Mouse (Mus musculus) thymus, postnatal 10 days (tissue): Measurements from ENCODE around the gene Rgs14.

Source experiments
- DNase-seq, 2 experiments: peaks; one replicate each; pipeline ENCODE4 v3.0.0; 2021; ENCODE audit warnings: low spot score in 2 of 2

The Rgs14 gene

DNA sequence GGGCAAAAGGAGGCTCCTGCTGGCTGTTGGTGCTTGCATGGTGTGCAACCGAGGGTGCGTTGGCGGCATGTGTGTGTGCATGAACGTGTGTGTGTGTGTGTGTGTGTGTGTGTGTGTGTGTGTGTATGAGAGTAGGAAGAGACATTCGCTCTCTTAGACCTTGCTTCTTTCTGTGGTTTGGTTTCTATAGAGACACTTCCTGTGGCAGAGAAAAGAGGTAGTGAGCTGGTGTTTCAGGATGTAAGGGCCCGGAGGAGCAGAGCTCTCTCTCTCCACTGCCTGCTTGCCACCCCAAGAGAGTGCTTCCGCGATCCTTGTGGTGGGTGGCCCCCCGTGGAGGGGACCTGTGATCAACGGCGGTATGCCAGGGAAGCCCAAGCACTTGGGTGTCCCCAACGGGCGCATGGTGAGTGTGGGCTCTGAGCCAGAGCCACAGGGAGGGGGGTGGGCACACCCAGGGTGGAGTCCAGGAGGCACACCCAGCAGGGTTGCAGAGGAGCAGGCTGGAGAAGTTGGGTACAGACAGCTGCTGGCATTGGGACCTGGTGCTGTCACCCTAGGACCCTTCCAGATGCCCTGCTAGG is at the start of gene Rgs14:
TSS of gene Rgs14 (plus strand) at position 202 of the 584 bp plus-strand sequence.
- DNase-seq, result peak; percentile 81 to 86

DNA sequence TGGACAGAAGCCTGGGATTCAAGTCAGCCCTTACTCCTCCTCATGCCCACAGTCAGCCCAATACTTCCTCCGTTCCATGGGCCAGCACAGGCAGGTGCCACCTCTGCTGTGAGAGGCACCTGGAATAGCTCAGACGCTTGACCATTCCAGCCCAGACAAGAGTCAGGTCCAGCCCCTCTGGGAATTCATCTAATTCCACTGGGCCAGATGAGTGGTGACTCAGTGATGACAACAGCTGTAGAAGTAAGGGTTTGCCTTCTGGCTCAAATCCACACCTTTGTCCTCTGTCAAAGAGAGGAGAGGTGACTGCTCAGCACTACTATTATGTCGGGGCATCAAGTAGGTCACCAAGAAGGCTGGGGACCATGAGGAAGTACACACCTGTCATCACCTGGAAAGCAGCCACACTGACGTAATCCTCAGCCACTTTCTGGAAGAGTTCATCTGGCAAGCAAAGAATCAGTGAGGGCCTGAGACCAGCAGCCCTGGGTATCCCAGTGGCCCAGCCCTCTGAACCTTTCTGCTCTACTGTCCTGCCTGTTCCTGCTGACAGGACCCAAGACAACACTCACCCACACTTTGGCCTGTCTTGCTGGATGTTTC is 49.5 kb upstream of the Rgs14 start, which contains the start of gene Prelid1:
TSS of gene Prelid1 (plus strand) at position 570 of the 603 bp plus-strand sequence.
- DNase-seq, result no peak

DNA sequence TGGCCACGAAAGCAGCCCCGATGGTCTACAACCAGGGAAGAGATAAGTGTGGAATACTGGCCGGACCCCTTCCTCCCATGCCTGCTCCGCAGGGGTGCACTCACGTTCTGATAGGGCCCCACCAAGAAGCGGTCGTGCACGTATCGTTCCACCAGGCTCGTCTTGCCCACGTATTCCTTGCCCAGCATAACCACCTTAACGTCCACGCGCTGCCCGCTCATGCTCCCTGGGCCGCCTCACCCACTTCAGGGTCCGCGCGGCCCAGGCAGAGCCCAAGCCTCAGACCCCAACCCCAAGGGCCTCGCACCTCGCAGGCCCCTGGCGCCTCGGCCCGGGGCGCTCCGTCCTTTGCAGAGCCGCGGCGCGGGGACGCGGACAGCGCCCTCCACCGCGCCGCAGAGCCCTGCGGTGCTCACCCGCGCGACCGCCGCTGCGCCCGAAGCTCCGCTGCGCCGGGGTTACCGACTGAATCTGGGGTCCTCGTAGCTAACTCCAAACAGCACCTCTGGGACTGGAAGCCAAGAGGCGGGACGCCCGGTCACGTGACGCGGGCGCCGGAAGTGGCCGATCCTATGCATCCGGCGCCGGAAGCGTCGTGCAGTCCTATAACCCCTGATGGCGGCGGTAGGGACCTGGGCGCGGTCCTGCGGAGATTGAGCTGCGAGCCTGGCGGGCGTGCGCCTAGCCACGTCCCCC is 48.0 kb upstream of the Rgs14 start, which contains the start of gene Rab24:
TSS of gene Rab24 (minus strand) at position 513 of the 696 bp plus-strand sequence.
- peak; percentile 85 to 89 for DNase-seq

DNA sequence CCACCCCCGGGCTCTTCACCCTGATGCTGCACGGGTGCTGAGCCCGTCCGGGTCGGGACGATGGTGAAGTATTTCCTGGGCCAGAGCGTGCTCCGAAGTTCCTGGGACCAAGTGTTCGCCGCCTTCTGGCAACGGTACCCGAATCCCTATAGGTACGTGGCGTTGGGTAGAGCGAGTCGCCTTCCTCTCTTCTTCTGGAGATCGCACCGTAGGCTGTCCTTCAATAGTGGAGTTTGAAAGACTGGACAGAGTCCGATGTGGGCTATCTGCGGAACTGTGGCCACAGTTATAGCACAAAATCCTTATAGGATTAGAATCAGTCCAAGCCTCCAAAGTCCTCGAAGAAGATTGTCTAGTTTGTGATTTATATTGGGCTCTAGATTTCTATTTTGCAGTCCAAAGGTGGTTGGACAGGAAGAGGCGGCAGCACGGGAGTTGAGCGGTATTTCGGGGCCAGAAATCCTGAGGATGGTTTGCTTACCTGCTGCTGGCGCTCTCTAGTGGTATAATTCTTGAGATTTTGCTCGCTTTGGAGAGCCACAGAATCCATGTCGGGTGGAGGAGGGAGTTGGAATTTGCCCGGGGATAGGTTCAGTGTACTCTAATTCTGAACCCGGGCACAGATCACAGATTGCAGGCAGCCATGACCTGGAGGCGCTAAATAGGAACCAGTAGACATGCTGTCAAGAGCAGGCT is 47.3 kb upstream of the Rgs14 start:
- peak in 1 of 2 experiments; percentile 47 for DNase-seq

DNA sequence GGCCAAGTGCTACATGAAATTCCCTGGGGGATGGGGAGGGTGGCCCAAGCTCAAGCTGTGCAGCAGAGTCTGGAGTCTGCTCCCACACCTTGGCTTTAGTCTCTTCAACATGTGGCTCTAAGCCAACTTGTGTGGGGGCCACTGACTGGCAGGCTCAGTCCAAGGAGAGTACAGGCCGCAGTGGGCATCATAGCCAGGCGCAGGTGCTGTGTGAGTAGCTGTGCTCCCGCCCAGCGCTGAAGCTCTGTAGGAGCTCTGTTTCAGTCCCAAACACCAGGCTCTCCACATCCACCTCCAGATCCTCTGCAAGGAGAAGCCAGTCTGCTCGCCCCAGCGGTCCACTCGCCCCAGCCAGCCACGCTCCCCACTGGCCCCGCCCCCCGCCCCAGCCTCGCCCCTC is 43.9 kb upstream of the Rgs14 start:
- no peak for DNase-seq

DNA sequence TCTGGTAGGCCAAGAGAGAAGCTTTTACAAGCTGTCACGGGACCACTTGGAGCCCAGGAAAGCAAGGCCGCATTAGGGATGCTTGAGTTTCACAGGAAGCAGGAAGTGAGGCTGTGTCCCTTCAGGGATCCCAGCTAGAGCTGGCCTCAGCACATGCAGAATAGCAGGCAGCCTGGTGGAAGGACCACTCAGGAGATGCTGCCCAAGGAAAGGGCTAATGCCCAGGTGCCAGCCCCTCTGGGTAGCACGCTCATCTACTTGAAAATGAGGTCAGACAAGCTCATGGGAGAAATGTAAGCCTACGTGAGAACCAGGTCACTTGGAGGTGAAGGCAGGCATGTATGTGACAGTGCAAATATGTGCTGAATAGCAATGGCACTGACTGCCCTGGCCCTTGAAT is 42.4 kb upstream of the Rgs14 start:
- no peak for DNase-seq

DNA sequence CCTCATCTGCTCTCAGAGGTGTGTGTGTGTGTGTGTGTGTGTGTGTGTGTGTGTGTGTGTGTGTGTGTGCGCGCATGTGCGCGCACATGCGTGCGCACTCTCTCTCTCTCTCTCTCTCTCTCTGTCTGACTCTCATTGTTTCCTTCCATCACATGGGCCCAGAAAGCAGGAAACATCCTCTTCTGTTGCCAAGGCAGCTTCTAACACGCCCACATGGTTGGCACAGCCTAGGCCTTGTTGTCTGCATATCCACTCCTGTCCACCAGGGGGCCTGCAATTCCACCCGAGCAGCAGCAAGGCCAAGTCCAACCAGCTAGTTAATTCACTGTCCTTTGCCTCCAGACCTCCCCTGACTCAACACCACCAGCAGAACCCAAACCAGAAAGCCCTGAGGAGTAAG is 41.9 kb upstream of the Rgs14 start:
- peak; percentile 80 to 88 for DNase-seq

DNA sequence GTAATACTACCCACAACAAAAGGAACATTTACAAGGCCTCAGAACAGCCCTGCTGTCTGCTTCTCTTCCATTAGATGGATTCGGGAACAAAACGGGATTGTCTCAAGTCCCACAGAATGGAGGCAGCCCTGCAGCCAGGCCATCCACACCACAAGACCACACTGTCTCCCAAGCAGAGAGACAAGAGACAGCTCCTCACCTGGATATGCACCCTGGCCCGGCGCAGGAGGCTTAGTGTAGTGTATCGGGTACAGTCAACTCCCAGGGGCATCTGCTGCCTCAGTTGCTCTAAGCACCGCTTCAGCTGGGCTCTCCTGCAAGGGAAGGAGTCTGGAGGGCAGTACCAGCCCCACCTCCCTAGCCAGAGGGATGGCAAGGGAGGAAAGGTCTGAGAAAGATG is 41.4 kb upstream of the Rgs14 start:
- no peak for DNase-seq

DNA sequence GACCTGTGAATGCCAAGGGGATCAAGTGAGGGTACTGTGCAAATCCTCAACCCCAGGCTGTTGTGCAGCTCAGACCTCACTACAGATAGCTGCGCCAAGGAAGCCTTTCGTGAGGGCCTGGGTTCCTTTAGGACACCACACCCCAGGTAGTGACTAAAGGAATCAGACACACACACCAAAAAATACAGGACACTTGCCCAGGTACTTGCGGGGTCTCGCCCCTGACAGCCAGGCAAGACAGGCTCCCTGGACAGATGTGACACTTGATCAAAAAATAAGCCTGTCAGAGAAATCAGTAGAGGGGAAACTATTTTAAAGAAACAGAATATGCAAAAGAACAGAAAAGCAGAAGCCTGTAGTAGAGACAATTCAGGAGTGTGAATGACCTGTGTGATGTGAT is 40.9 kb upstream of the Rgs14 start:
- no peak for DNase-seq

DNA sequence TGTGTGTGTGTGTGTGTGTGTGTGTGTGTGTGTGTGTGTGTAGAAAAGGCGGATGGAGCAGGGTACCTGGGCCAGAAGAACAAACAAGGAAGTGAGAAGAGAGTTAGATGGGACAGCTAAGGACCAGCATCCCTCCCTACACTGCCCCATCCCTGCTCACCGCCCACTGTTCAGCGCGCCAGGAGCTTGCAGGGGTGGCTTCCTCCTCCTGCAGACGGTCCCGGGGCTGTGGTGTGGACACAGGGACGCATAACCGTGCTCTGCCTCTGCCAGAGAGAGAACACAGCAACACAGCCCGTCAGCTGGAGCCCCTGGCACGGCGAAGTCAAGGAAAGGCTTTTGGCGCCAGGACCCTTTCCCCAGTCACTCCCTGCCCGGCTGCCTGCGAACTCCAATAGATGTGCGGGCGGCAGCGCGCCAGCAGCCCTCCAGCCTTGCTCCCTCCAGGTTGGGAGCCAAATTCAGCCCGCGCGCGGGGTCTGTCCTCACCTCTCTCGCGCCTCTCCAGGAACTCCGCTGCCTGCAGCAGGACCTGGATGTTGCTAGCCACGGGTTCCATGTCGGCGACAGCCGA is 40.3 kb upstream of the Rgs14 start:
- peak in 1 of 2 experiments; percentile 46 for DNase-seq

DNA sequence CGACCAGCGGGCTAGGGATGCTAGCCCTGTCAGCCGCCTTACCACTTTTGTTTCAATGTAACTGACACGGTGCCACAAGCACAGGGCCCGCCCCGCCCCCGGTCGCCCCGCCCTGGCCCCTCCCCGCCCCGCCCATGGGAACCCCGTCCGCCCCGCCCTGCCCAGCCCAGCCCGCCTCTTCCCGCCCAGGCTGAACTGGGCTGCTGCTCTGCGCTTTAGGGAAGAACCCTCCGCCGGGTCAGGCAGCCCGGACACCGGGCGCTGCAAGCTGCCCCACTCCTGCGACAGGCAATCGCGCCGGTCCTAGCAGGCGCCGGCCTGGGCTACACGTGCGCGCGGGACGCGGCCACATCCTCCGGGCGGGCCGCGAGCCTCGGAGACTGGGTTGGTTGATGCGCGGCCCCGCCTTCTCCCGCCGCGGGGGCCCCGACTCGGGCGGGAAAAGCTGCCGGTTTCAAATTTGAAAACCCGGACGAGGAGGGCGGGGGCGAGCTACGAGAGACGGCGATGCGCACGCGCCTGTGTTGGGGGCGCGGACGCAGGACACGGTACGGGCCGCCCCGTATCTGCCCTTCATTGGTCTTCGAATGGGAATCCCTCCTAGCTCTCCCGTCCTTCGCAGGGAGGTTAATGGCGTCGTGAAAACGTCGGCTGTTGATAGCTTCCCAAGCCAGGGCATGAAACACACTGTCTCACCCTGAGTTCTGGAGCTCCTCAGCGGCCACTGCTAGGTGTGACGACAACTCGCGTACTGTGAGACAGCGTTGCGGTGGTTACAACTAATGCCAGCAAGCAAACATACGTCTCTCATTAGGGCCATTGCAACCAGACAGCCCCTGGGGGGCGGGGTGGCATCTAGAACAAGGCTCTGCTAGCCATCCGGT is 39.6 kb upstream of the Rgs14 start, which contains the start of gene Mxd3:
TSS of gene Mxd3 (minus strand) at position 141 of the 884 bp plus-strand sequence.
- peak; percentile 85 to 88 for DNase-seq

DNA sequence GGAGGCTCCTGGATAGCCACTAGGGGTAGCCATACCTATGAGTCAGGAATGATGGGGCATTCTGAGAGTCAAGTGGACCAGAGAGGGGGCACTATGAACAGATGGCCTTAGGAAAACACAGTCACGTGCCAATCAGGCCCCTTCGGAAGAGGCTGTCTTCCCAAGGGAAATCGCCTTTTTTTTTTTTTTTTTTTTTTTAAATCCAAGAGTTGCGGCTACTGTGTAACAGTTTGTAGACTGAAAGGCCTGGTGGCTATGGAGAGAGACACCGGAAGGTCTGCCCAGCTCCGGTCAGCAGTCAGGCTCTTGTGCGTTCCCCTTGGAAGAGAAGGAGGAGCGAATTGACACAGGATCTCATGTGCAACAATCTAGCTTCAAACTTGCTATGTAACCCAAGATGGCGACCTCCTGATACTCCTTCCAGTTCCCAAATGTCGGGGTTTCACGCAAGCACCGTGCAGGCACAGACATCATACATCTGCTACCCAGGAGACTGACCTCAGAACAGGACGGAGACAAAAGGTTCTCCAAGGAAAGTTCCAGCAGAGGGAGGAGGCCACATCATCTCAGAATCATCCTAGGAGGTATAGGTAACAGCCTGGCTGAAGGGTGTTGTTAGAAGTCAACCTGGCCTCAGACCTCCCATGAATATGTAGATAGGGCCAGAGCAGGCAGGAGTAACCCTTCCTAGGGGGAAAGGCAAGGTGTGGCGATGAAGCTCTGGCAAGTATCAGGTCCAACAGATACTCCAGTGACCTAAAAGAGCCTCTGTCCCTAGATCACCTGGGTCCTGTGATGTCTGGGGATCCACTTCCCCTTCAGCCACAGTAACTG is 38.7 kb upstream of the Rgs14 start:
- DNase-seq, result no peak

DNA sequence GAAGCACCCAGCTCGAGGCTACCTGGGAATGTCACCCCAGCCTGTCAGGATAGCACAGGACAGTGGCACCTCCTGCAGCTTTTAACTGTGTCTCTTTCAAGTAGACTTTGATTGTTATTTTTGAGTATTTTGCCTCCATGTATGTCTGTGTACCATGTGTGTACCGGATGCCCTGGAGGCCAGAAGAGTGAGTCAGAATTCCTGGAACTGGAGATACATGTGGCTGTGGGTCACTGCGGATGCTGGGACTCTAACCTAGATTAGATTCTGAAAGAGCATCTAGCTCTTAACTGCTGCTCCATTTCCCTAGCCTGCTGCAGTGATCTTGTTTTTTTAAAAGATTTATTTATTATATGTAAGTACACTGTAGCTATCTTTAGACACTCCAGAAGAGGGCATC is 37.2 kb upstream of the Rgs14 start:
- DNase-seq, result no peak

DNA sequence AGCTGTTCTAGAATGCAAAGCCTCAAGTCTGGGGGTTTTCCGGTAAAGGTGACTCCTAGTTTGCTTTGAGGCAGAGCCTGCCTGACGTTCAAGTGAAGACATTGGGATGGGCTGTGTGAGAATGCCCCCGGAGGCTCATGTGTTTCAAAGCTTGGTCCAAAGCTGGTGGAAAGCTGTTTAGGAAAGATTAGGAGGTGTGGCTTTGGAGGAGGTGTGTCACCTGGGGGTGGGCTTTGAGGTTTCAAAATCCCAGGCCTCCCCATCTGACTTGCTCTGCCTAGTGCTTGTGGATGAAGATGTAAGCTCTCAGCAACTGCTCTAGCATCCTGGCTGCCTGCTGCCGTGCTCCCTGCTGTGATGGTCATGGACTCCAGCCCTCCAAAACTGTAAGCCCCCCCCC is 33.8 kb upstream of the Rgs14 start:
- no peak for DNase-seq

DNA sequence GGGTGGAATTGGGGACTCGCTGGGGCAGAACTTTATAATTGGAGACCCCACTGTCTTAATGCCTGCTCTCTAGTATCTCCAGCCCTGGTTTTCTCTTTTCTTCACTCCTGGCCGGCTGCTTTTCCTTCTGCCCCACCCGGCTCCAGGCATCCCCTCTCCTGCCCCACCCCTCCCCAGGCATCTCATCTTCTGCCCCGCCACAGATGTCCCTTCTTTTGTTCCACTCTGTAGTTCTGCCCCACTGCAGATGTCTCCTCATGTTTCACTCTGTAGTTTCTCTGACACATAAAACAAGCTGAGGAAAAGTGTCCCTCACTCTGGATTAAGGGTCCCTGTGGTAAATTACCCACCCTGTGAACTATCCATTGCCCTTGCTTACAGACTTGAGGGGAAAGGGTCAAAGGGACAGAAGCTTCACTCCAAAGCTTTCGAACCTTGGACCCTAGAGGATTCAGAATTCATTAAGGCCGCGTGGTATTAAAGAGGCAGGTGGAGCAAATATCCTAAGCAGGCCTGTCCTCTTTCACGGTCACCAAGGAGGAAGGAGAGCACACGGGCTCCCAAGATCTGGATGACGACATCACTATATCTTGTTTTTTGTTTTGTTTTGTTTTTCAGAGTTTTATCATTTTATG is 32.1 kb upstream of the Rgs14 start:
- DNase-seq, result no peak

DNA sequence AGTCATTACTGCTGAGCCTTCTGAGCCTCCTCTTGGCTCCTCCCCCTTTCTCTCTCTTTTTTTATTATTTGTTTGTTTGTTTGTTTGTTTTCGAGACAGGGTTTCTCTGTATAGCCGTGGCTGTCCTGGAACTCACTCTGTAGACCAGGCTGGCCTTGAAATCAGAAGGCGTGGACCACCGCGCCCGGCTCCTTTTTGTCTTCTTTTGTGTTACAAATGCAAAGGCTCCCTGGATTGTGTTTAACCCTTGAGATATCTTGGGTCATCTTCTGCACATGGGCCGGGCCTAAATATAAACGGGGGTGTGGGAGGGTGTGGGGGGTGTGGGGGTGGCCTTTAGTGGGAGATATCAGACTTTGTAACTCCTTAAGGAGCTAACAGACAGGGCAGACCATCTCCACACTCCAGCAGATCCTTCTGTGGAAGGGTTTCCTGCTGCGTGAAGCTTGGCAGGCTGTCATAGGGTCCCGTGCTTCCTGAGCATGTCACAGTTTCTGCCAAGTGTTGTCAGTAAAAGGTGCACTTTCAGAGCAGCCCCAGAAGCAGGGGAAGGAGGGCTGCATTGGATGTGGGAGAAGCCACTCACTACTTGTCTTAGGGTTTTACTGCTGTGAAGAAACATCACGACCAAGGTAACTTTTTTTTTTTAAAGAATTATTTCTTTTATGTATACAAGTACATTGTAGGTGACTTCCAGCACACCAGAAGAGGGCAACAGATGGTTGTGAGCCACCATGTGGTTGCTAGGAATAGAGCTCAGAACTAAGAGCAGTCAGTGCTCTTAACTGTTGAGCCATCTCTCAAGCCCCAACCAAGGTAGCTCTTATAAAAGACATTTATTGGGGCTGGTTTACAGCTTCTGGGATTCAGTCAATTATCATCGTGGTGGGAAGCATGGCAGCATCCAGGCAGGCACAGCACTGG is 31.1 kb upstream of the Rgs14 start:
- no peak for DNase-seq

DNA sequence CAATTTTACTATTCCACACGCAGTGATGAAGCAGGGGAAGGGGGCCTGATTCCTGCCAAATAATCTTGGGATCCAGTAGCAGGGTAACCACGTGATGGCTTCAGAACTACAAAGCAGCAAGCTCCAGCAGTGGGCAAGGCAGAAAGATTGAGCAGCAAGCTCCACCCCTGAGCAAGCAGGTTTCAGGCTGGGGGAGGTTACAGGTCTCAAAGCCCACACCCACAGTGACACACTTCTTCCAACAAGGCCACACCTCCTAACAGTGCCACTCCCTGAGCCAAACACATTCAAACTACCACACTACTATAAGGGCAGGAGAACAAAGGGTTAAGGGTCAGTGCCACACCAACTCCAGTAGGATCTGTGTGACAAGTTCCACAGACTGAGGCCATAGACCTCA is 30.3 kb upstream of the Rgs14 start:
- no peak for DNase-seq

DNA sequence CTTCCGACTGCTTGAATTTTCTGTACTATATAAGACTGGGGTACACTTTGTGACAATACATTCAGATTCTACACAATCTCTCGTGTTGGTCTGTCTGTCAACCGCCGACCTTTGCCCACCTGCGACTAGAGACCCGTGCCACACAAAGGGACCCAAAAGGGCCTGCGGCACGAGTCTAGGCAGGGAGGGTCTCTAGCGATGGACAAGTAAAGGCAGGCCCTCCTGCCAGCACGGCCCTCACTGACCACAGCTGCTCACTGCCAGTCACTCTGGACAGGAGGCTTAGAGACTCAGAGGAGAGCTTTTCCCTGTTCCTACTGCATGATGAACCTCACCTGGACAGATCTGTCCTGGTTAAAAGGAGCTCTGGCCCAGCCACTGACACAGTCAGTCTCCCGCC is 27.1 kb upstream of the Rgs14 start:
- DNase-seq, result no peak

DNA sequence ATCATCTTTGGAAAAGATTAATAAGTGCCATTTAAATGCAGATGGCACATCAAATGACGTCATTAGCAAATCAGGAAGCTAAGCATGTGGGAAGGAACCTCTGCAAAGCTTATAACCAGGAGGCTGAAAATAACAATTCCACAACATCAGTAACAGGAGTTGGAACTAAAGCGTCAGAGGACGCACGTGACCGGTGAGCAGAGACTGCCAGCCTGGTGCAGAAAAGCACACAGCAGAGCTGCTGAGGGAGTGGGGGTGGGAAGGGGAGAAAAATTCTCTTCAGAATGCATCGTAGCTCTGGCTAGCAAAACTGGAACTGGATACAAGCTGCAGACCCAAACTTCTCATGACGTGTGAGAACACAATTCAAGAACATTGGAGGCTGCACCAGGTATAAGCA is 25.2 kb upstream of the Rgs14 start:
- DNase-seq, result no peak
